Mouse (Mus musculus): ENCODE data around the gene Tmem81. TPM values are rescaled to one million over a fixed set of nuclear protein-coding genes. Genes with fewer than 3 reads are reported as not detected.

Gene Tmem81
- polyA plus RNA-seq, 1 experiment from 2014 or later: 1.3 TPM

GRCm38 (mm10) chr1:132523920-132524319 is 17.9 kb downstream of the Tmem81 start:
- H3K4me1 ChIP-seq (ENCODE audit: control insufficient read depth, insufficient read depth, low read length): no peaks in the 10 kb centered on the region
- no peak overlapping the region for H3K4me3 ChIP-seq (ENCODE audit: low read depth, low read length)
- no peaks in the 10 kb centered on the region for H3K36me3 ChIP-seq (ENCODE audit: control insufficient read depth, insufficient read depth, low read length)
- H3K9ac ChIP-seq (ENCODE audit: low read depth, low read length): no peak overlapping the region
- ATAC-seq (replicated peaks; ENCODE audit: insufficient number of reproducible peaks, low FRiP score, low TSS enrichment): no peak
- no peak overlapping the region for H3K4me2 ChIP-seq
- no peaks in the 10 kb centered on the region for H3K9me3 ChIP-seq (replicated peaks; ENCODE audit: control insufficient read depth, low read length)
- H3K27me3 ChIP-seq (ENCODE audit: control insufficient read depth, insufficient read depth, low read length): peaks cover 13% of the 10 kb centered on the region
- no peak overlapping the region for H3K27ac ChIP-seq (ENCODE audit: low read depth, low read length)
- 25% methylated on average over 4 of the region's 4 CpGs for WGBS (ENCODE audit: insufficient replicate concordance)

- H3K4me3 ChIP-seq (ENCODE audit: low read depth, low read length): no peak overlapping the region
- peaks cover 16% of the 10 kb centered on the region for H3K27me3 ChIP-seq (ENCODE audit: control insufficient read depth, insufficient read depth, low read length)
- H3K4me1 ChIP-seq (ENCODE audit: control insufficient read depth, insufficient read depth, low read length): peaks cover 5% of the 10 kb centered on the region; the same call in 1 of the 2 replicates
- 6% methylated on average over 10 of the region's 10 CpGs for WGBS (ENCODE audit: insufficient replicate concordance)
- H3K36me3 ChIP-seq (ENCODE audit: control insufficient read depth, insufficient read depth, low read length): no peaks in the 10 kb centered on the region
- H3K27ac ChIP-seq (ENCODE audit: low read depth, low read length): no peak overlapping the region
- H3K9ac ChIP-seq (ENCODE audit: low read depth, low read length): no peak overlapping the region
- no peak for ATAC-seq (replicated peaks; ENCODE audit: insufficient number of reproducible peaks, low FRiP score, low TSS enrichment)
- no peak overlapping the region for H3K4me2 ChIP-seq
- H3K9me3 ChIP-seq (replicated peaks; ENCODE audit: control insufficient read depth, low read length): no peaks in the 10 kb centered on the region
Observed at GRCm38 (mm10) chr1:132525832-132526231, 19.8 kb downstream of the Tmem81 start.

GRCm38 (mm10) chr1:132528071-132528470 is 22.0 kb downstream of the Tmem81 start:
- no peaks in the 10 kb centered on the region for H3K36me3 ChIP-seq (ENCODE audit: control insufficient read depth, insufficient read depth, low read length)
- H3K9me3 ChIP-seq (replicated peaks; ENCODE audit: control insufficient read depth, low read length): no peaks in the 10 kb centered on the region
- H3K4me2 ChIP-seq: no peak overlapping the region
- H3K4me1 ChIP-seq (ENCODE audit: control insufficient read depth, insufficient read depth, low read length): peaks cover 7% of the 10 kb centered on the region; the same call in 1 of the 2 replicates
- H3K27me3 ChIP-seq (ENCODE audit: control insufficient read depth, insufficient read depth, low read length): peaks cover 30% of the 10 kb centered on the region
- ATAC-seq (replicated peaks; ENCODE audit: insufficient number of reproducible peaks, low FRiP score, low TSS enrichment): no peak
- no peak overlapping the region for H3K9ac ChIP-seq (ENCODE audit: low read depth, low read length)
- H3K4me3 ChIP-seq (ENCODE audit: low read depth, low read length): no peak overlapping the region
- WGBS (ENCODE audit: insufficient replicate concordance): 86% methylated on average over 13 of the region's 13 CpGs
- H3K27ac ChIP-seq (ENCODE audit: low read depth, low read length): no peak overlapping the region

- no peak overlapping the region for H3K4me2 ChIP-seq
- H3K27ac ChIP-seq (ENCODE audit: low read depth, low read length): no peak overlapping the region
- 80% methylated on average over 19 of the region's 19 CpGs for WGBS (ENCODE audit: insufficient replicate concordance)
- peaks cover 7% of the 10 kb centered on the region; the same call in 1 of the 2 replicates for H3K4me1 ChIP-seq (ENCODE audit: control insufficient read depth, insufficient read depth, low read length)
- H3K36me3 ChIP-seq (ENCODE audit: control insufficient read depth, insufficient read depth, low read length): no peaks in the 10 kb centered on the region
- H3K27me3 ChIP-seq (ENCODE audit: control insufficient read depth, insufficient read depth, low read length): peaks cover 37% of the 10 kb centered on the region
- ATAC-seq (replicated peaks; ENCODE audit: insufficient number of reproducible peaks, low FRiP score, low TSS enrichment): no peak
- no peaks in the 10 kb centered on the region for H3K9me3 ChIP-seq (replicated peaks; ENCODE audit: control insufficient read depth, low read length)
- H3K9ac ChIP-seq (ENCODE audit: low read depth, low read length): no peak overlapping the region
- H3K4me3 ChIP-seq (ENCODE audit: low read depth, low read length): no peak overlapping the region
Observed at GRCm38 (mm10) chr1:132528647-132529334, 22.8 kb downstream of the Tmem81 start.

- Histone ChIP-seq H3K36me3 (ENCODE audit: control insufficient read depth, insufficient read depth, low read length) (no peaks in the 10 kb centered on the region), H3K4me1 (ENCODE audit: control insufficient read depth, insufficient read depth, low read length) (peaks cover 7% of the 10 kb centered on the region; the same call in 1 of the 2 replicates), H3K27ac (ENCODE audit: low read depth, low read length) (no peak overlapping the region), H3K4me2 (no peak overlapping the region), H3K9ac (ENCODE audit: low read depth, low read length) (no peak overlapping the region), H3K4me3 (ENCODE audit: low read depth, low read length) (no peak overlapping the region), H3K27me3 (ENCODE audit: control insufficient read depth, insufficient read depth, low read length) (peaks cover 56% of the 10 kb centered on the region), H3K9me3 (replicated peaks; ENCODE audit: control insufficient read depth, low read length) (no peaks in the 10 kb centered on the region)
- ATAC-seq (replicated peaks; ENCODE audit: insufficient number of reproducible peaks, low FRiP score, low TSS enrichment): no peak
- 12% methylated on average over 5 of the region's 5 CpGs for WGBS (ENCODE audit: insufficient replicate concordance)
Observed at GRCm38 (mm10) chr1:132530631-132531191, 24.7 kb downstream of the Tmem81 start.

- H3K9ac ChIP-seq (ENCODE audit: low read depth, low read length): no peak overlapping the region
- no peak overlapping the region for H3K27ac ChIP-seq (ENCODE audit: low read depth, low read length)
- H3K36me3 ChIP-seq (ENCODE audit: control insufficient read depth, insufficient read depth, low read length): no peaks in the 10 kb centered on the region
- no peaks in the 10 kb centered on the region for H3K9me3 ChIP-seq (replicated peaks; ENCODE audit: control insufficient read depth, low read length)
- H3K4me3 ChIP-seq (ENCODE audit: low read depth, low read length): no peak overlapping the region
- no peak overlapping the region for H3K4me2 ChIP-seq
- ATAC-seq (replicated peaks; ENCODE audit: insufficient number of reproducible peaks, low FRiP score, low TSS enrichment): no peak
- 45% methylated on average over 9 of the region's 9 CpGs for WGBS (ENCODE audit: insufficient replicate concordance)
- H3K4me1 ChIP-seq (ENCODE audit: control insufficient read depth, insufficient read depth, low read length): peaks cover 7% of the 10 kb centered on the region; the same call in 1 of the 2 replicates
- H3K27me3 ChIP-seq (ENCODE audit: control insufficient read depth, insufficient read depth, low read length): peaks cover 61% of the 10 kb centered on the region
Observed at GRCm38 (mm10) chr1:132532521-132532920, 26.5 kb downstream of the Tmem81 start.

- H3K9ac ChIP-seq (ENCODE audit: low read depth, low read length): no peak overlapping the region
- H3K9me3 ChIP-seq (replicated peaks; ENCODE audit: control insufficient read depth, low read length): no peaks in the 10 kb centered on the region
- WGBS (ENCODE audit: insufficient replicate concordance): 3% methylated on average over 8 of the region's 8 CpGs
- peaks cover 66% of the 10 kb centered on the region for H3K27me3 ChIP-seq (ENCODE audit: control insufficient read depth, insufficient read depth, low read length)
- ATAC-seq (replicated peaks; ENCODE audit: insufficient number of reproducible peaks, low FRiP score, low TSS enrichment): no peak
- H3K27ac ChIP-seq (ENCODE audit: low read depth, low read length): no peak overlapping the region
- H3K36me3 ChIP-seq (ENCODE audit: control insufficient read depth, insufficient read depth, low read length): no peaks in the 10 kb centered on the region
- H3K4me3 ChIP-seq (ENCODE audit: low read depth, low read length): no peak overlapping the region
- H3K4me1 ChIP-seq (ENCODE audit: control insufficient read depth, insufficient read depth, low read length): peaks cover 7% of the 10 kb centered on the region; the same call in 1 of the 2 replicates
- no peak overlapping the region for H3K4me2 ChIP-seq
Observed at GRCm38 (mm10) chr1:132533840-132534239, 27.8 kb downstream of the Tmem81 start.

GRCm38 (mm10) chr1:132535541-132535940 is 29.5 kb downstream of the Tmem81 start:
- 84% methylated on average over 4 of the region's 4 CpGs for WGBS (ENCODE audit: insufficient replicate concordance)
- Histone ChIP-seq H3K9me3 (replicated peaks; ENCODE audit: control insufficient read depth, low read length) (no peaks in the 10 kb centered on the region), H3K27me3 (ENCODE audit: control insufficient read depth, insufficient read depth, low read length) (peaks cover 80% of the 10 kb centered on the region), H3K27ac (ENCODE audit: low read depth, low read length) (no peak overlapping the region), H3K36me3 (ENCODE audit: control insufficient read depth, insufficient read depth, low read length) (no peaks in the 10 kb centered on the region), H3K4me2 (no peak overlapping the region), H3K4me1 (ENCODE audit: control insufficient read depth, insufficient read depth, low read length) (peaks cover 6% of the 10 kb centered on the region; the same call in 1 of the 2 replicates), H3K4me3 (ENCODE audit: low read depth, low read length) (no peak overlapping the region), H3K9ac (ENCODE audit: low read depth, low read length) (no peak overlapping the region)
- ATAC-seq (replicated peaks; ENCODE audit: insufficient number of reproducible peaks, low FRiP score, low TSS enrichment): no peak

- 72% methylated on average over 3 of the region's 3 CpGs for WGBS (ENCODE audit: insufficient replicate concordance)
- no peak overlapping the region for H3K4me3 ChIP-seq (ENCODE audit: low read depth, low read length)
- H3K9me3 ChIP-seq (replicated peaks; ENCODE audit: control insufficient read depth, low read length): no peaks in the 10 kb centered on the region
- no peak overlapping the region for H3K4me2 ChIP-seq
- no peak for ATAC-seq (replicated peaks; ENCODE audit: insufficient number of reproducible peaks, low FRiP score, low TSS enrichment)
- H3K4me1 ChIP-seq (ENCODE audit: control insufficient read depth, insufficient read depth, low read length): peaks cover 8% of the 10 kb centered on the region
- H3K36me3 ChIP-seq (ENCODE audit: control insufficient read depth, insufficient read depth, low read length): no peaks in the 10 kb centered on the region
- no peak overlapping the region for H3K9ac ChIP-seq (ENCODE audit: low read depth, low read length)
- no peak overlapping the region for H3K27ac ChIP-seq (ENCODE audit: low read depth, low read length)
- peaks cover 84% of the 10 kb centered on the region for H3K27me3 ChIP-seq (ENCODE audit: control insufficient read depth, insufficient read depth, low read length)
Observed at GRCm38 (mm10) chr1:132536416-132536815, 30.4 kb downstream of the Tmem81 start.

Data from heart, embryonic 11.5 days (tissue).